Mouse (Mus musculus): ENCODE results near the gene Gsdma. TPM values are rescaled to one million over a fixed set of nuclear protein-coding genes. Genes with fewer than 3 reads are reported as not detected.
"Not testable (repeated sequence)": the region's sequence is repeated elsewhere in the genome, so short reads cannot be mapped to it uniquely, and the experiment has no call there.

Gene Gsdma
- polyA plus RNA-seq, 1 experiment, result not detected

DNA sequence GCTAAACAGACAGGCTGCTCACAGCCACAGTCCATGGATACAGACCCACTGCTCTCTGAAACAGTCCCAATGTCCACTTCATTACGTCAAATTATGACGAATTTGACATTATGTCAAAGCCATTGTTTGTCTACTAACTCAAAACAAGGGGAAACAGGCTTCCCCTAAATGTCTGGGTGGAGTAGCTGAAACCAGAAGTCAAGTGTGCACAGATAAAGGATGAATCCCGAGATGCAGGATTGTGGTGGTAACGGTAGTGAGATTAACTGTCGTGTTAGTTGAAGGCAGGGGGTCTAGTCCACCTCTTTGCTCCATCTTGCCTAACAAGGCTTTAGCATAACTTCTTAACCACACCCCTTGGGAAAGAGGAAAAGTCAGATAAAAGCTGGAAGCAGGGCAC lies 8.3 kb downstream of the Gsdma start:
- TF ChIP-seq MYOD1 (IDR thresholded peaks at IDR 0.05; ENCODE audit: control insufficient read depth, insufficient read length, low read depth) (no peak), CEBPB (IDR thresholded peaks at IDR 0.05; ENCODE audit: low read depth) (no peak), CTCF (IDR thresholded peaks at IDR 0.05; ENCODE audit: control insufficient read depth, insufficient read depth, insufficient read length) (no peak), FOSL1 (IDR thresholded peaks at IDR 0.05; ENCODE audit: insufficient read depth, low read length, poor library complexity, severe bottlenecking) (no peak), MYOG (IDR thresholded peaks at IDR 0.05; ENCODE audit: control insufficient read depth, extremely low read depth, insufficient read length) (no peak), USF1 (IDR thresholded peaks at IDR 0.05; ENCODE audit: low read depth) (no peak), MAX (IDR thresholded peaks at IDR 0.05) (no peak)
- Histone ChIP-seq H3ac (ENCODE audit: control insufficient read depth, insufficient read length, low read depth) (no peak overlapping the region), H3K4me3 (ENCODE audit: insufficient read depth, poor library complexity, severe bottlenecking) (no peak overlapping the region), H3K36me3 (ENCODE audit: control insufficient read depth, insufficient read depth) (no peaks in the 10 kb centered on the region), H3K79me2 (ENCODE audit: control insufficient read depth, insufficient read depth) (no peaks in the 10 kb centered on the region), H3K27me3 (ENCODE audit: control insufficient read depth, insufficient read depth, insufficient read length) (peaks cover 32% of the 10 kb centered on the region), H3K79me3 (ENCODE audit: low read depth) (no peaks in the 10 kb centered on the region)

DNA sequence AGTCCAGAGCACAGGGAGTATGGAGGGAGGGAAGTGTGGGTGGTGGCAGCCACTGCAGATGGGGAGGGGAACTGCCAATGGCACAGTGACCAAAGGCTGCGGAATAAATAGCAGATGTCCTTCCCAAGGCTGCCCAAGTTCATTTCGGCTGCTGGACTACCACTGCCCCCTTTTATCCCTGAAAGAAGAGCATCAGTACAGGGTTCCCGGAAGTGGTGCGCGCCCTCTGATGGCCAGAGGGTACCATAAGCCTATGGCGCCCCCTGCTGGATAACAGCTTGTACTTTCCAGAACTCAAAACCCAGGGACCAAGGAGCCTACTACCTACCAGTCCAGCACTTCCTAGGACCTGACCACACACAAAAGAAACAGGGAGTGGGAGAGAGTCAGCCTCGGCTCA lies 9.0 kb downstream of the Gsdma start:
- TF ChIP-seq CTCF (IDR thresholded peaks at IDR 0.05; ENCODE audit: control insufficient read depth, insufficient read depth, insufficient read length), result peak; percentile 9
- H3K36me3 ChIP-seq (ENCODE audit: control insufficient read depth, insufficient read depth); H3K79me2 ChIP-seq (ENCODE audit: control insufficient read depth, insufficient read depth); H3K79me3 ChIP-seq (ENCODE audit: low read depth); H3ac ChIP-seq (ENCODE audit: control insufficient read depth, insufficient read length, low read depth); H3K4me3 ChIP-seq (ENCODE audit: insufficient read depth, poor library complexity, severe bottlenecking): not testable (repeated sequence)
- H3K27me3 ChIP-seq (ENCODE audit: control insufficient read depth, insufficient read depth, insufficient read length), result peaks cover 25% of the 10 kb centered on the region

DNA sequence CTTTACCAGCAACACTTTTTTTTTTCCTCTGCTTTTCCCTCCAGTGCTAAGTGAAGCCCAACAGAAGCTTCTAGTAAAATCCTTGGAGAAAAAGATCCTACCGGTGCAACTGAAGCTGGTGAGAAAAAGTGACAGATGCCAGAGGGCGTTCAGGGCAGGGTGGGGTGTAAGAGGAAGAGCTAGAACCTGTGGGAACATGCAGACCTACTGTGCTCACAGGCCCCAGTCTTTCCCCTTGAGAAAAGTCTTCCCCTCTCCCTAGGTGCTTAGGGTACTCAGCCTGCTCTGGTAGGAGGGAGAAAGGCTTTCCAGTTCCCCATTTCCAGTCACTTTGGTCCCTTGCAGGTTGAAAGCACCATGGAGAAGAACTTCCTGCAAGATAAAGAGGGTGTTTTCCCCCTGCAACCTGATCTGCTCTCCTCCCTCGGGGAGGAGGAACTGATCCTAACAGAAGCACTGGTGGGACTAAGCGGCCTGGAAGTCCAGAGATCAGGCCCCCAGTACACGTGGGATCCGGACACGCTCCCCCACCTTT lies 11.7 kb downstream of the Gsdma start:
- H3K79me2 ChIP-seq (ENCODE audit: control insufficient read depth, insufficient read depth), result no peaks in the 10 kb centered on the region
- no peak overlapping the region for H3K4me3 ChIP-seq (ENCODE audit: insufficient read depth, poor library complexity, severe bottlenecking)
- TF ChIP-seq CTCF (IDR thresholded peaks at IDR 0.05; ENCODE audit: control insufficient read depth, insufficient read depth, insufficient read length), result no peak
- H3K27me3 ChIP-seq (ENCODE audit: control insufficient read depth, insufficient read depth, insufficient read length), result peaks cover under 1% of the 10 kb centered on the region
- H3K36me3 ChIP-seq (ENCODE audit: control insufficient read depth, insufficient read depth), result no peaks in the 10 kb centered on the region
- no peaks in the 10 kb centered on the region for H3K79me3 ChIP-seq (ENCODE audit: low read depth)
- H3ac ChIP-seq (ENCODE audit: control insufficient read depth, insufficient read length, low read depth), result no peak overlapping the region

DNA sequence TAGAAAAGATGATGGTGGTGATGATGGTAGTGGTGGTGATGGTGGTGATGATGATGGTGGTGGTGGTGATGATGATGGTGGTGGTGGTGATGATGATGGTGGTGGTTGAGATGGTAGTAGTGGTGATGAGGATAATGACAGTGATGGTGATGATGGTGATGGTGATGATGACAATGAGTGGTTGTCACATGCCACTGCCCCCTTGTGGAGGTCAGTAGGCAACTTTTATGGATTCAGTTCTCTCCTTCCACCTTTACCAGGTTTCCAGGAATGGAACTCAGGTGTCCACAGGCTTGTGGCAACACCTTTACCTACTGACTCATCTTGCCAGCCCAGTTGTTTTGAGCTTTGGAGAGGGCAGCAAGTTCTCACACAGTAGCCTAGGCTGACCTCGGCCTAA lies 15.9 kb downstream of the Gsdma start:
- TF ChIP-seq USF1 (IDR thresholded peaks at IDR 0.05; ENCODE audit: low read depth), result no peak
- no peak for TF ChIP-seq MAX (IDR thresholded peaks at IDR 0.05)
- no peak for TF ChIP-seq CTCF (IDR thresholded peaks at IDR 0.05; ENCODE audit: control insufficient read depth, insufficient read depth, insufficient read length)
- no peak for TF ChIP-seq MYOD1 (IDR thresholded peaks at IDR 0.05; ENCODE audit: control insufficient read depth, insufficient read length, low read depth)
- TF ChIP-seq FOSL1 (IDR thresholded peaks at IDR 0.05; ENCODE audit: insufficient read depth, low read length, poor library complexity, severe bottlenecking), result no peak
- TF ChIP-seq MYOG (IDR thresholded peaks at IDR 0.05; ENCODE audit: control insufficient read depth, extremely low read depth, insufficient read length), result no peak
- TF ChIP-seq CEBPB (IDR thresholded peaks at IDR 0.05; ENCODE audit: low read depth), result no peak
- Histone ChIP-seq H3K27me3 (ENCODE audit: control insufficient read depth, insufficient read depth, insufficient read length) (no peaks in the 10 kb centered on the region), H3K79me3 (ENCODE audit: low read depth) (peaks cover 25% of the 10 kb centered on the region), H3K79me2 (ENCODE audit: control insufficient read depth, insufficient read depth) (peaks cover 27% of the 10 kb centered on the region), H3ac (ENCODE audit: control insufficient read depth, insufficient read length, low read depth) (no peak overlapping the region), H3K36me3 (ENCODE audit: control insufficient read depth, insufficient read depth) (peaks cover 10% of the 10 kb centered on the region), H3K4me3 (ENCODE audit: insufficient read depth, poor library complexity, severe bottlenecking) (no peak overlapping the region)

DNA sequence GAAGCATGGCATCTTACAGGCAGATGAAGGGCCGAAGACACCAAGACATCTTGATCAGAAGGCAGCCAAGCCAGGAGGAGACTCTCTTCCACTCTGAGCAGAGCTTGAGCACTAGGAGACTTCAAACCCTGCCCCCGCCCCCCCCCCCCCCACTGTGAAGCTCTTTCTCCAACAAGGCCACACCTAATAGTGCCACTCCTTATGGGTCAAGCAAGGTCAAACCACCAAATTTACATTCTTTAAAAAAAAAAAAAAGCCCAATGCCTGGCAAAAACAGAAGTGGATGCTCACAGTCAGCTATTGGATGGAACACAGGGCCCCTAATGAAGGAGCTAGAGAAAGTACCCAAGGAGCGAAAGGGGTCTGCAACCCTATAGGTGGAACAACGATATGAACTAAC lies 16.4 kb downstream of the Gsdma start:
- H3ac ChIP-seq (ENCODE audit: control insufficient read depth, insufficient read length, low read depth); H3K4me3 ChIP-seq (ENCODE audit: insufficient read depth, poor library complexity, severe bottlenecking); H3K27me3 ChIP-seq (ENCODE audit: control insufficient read depth, insufficient read depth, insufficient read length): not testable (repeated sequence)
- Histone ChIP-seq H3K79me3 (ENCODE audit: low read depth) (peaks cover 31% of the 10 kb centered on the region), H3K36me3 (ENCODE audit: control insufficient read depth, insufficient read depth) (peaks cover 15% of the 10 kb centered on the region), H3K79me2 (ENCODE audit: control insufficient read depth, insufficient read depth) (peaks cover 32% of the 10 kb centered on the region)

DNA sequence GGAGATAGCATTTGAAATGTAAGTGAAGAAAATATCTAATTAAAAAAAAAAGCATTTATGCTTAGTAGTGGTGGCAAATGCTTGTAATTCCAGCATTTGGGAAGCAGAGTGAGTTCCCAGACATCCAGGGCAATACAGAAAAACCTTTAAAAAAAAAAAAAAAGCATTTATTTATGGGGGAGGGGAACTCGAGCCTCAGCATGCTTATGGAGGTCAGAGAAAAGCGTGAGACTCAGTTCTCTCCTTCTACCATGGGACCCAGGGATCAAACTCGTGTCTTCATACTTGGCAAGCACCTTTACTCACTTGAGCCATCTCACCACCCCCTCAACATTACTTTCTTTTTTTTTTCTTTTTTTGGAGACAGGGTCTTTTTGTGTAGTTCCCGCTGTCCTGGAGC lies 17.0 kb downstream of the Gsdma start:
- TF ChIP-seq MAX (IDR thresholded peaks at IDR 0.05) (no peak), FOSL1 (IDR thresholded peaks at IDR 0.05; ENCODE audit: insufficient read depth, low read length, poor library complexity, severe bottlenecking) (no peak), CTCF (IDR thresholded peaks at IDR 0.05; ENCODE audit: control insufficient read depth, insufficient read depth, insufficient read length) (no peak), MYOG (IDR thresholded peaks at IDR 0.05; ENCODE audit: control insufficient read depth, extremely low read depth, insufficient read length) (no peak), CEBPB (IDR thresholded peaks at IDR 0.05; ENCODE audit: low read depth) (no peak), USF1 (IDR thresholded peaks at IDR 0.05; ENCODE audit: low read depth) (no peak), MYOD1 (IDR thresholded peaks at IDR 0.05; ENCODE audit: control insufficient read depth, insufficient read length, low read depth) (no peak)
- no peak overlapping the region for H3ac ChIP-seq (ENCODE audit: control insufficient read depth, insufficient read length, low read depth)
- no peaks in the 10 kb centered on the region for H3K27me3 ChIP-seq (ENCODE audit: control insufficient read depth, insufficient read depth, insufficient read length)
- H3K36me3 ChIP-seq (ENCODE audit: control insufficient read depth, insufficient read depth), result peaks cover 21% of the 10 kb centered on the region
- peaks cover 35% of the 10 kb centered on the region for H3K79me3 ChIP-seq (ENCODE audit: low read depth)
- H3K79me2 ChIP-seq (ENCODE audit: control insufficient read depth, insufficient read depth), result peaks cover 38% of the 10 kb centered on the region
- H3K4me3 ChIP-seq (ENCODE audit: insufficient read depth, poor library complexity, severe bottlenecking), result no peak overlapping the region

All from C2C12 (cell line).